Mouse (Mus musculus) hindbrain, embryonic 11.5 days (tissue): ENCODE measurements around the gene Cyth1. TPM values are rescaled to one million over a fixed set of nuclear protein-coding genes. Genes with fewer than 3 reads are reported as not detected.

Experiments
- ATAC-seq: fragments of 200-750 bp; cut with Nextera tagmentation; 2 replicates; pipeline ENCODE4 v1.8.0; 2017; ENCODE audit warnings: mild to moderate bottlenecking, moderate TSS enrichment, moderate library complexity; ENCODE audit not compliant: low FRiP score
- DNase-seq: peaks from one replicate; pipeline ENCODE4 v3.0.0-alpha.2; 2015; ENCODE audit warnings: low spot score
- H3K27ac ChIP-seq: fragments of 300-500 bp; sonication (generic); 2 replicates; pipeline ENCODE4 v1.5.1; 2014; ENCODE audit warnings: mild to moderate bottlenecking, low read depth, low read length
- H3K27me3 ChIP-seq: fragments of 300-500 bp; sonication (generic); 2 replicates; pipeline ENCODE4 v1.6.1; 2014; ENCODE audit warnings: mild to moderate bottlenecking, low read length, moderate library complexity, mixed read lengths; ENCODE audit not compliant: control insufficient read depth, insufficient read depth
- H3K36me3 ChIP-seq: fragments of 300-500 bp; sonication (generic); 2 replicates; pipeline ENCODE4 v1.6.1; 2014; ENCODE audit warnings: mild to moderate bottlenecking, low read length, moderate library complexity, mixed read lengths; ENCODE audit not compliant: control insufficient read depth, insufficient read depth
- H3K4me1 ChIP-seq: fragments of 300-500 bp; sonication (generic); replicated peaks from 2 replicates; pipeline ENCODE4 v1.6.1; 2014; ENCODE audit warnings: low read length, mixed read lengths; ENCODE audit not compliant: control insufficient read depth, insufficient read depth
- H3K4me2 ChIP-seq: fragments of 300-500 bp; sonication (generic); replicated peaks from 2 replicates; pipeline ENCODE4 v1.6.1; 2014; ENCODE audit warnings: mild to moderate bottlenecking, low read depth, low read length
- H3K4me3 ChIP-seq: fragments of 300-500 bp; sonication (generic); 2 replicates; pipeline ENCODE4 v1.5.1; 2014; ENCODE audit warnings: low read depth, low read length
- H3K9ac ChIP-seq: fragments of 300-500 bp; sonication (generic); 2 replicates; pipeline ENCODE4 v1.6.1; 2014; ENCODE audit warnings: low read depth, low read length
- H3K9me3 ChIP-seq: fragments of 300-500 bp; sonication (generic); 2 replicates; pipeline ENCODE4 v1.6.1; 2016; ENCODE audit warnings: low read length; ENCODE audit not compliant: control insufficient read depth
- WGBS: fragments of 180-500 bp; shearing (Covaris S2); extraction: QIAGEN DNeasy Blood & Tissue Kit; methylation state at CpG from one replicate; pipeline ENCODE4 v1.1.7; 2014; 5-methylcytosine and 5-hydroxymethylcytosine counted together
- polyA plus RNA-seq: library from polyadenylated mRNA; unstranded; fragments of >200 nt; fragmentation: Nextera tagmentation; extraction: Ambion mirVana; gene quantifications from 2 replicates; pipeline ENCODE4 v1.2.1, GENCODE M21; 2014

Gene Cyth1
- polyA plus RNA-seq, 1 experiment from 2014 or later, result 16.5 TPM

DNA sequence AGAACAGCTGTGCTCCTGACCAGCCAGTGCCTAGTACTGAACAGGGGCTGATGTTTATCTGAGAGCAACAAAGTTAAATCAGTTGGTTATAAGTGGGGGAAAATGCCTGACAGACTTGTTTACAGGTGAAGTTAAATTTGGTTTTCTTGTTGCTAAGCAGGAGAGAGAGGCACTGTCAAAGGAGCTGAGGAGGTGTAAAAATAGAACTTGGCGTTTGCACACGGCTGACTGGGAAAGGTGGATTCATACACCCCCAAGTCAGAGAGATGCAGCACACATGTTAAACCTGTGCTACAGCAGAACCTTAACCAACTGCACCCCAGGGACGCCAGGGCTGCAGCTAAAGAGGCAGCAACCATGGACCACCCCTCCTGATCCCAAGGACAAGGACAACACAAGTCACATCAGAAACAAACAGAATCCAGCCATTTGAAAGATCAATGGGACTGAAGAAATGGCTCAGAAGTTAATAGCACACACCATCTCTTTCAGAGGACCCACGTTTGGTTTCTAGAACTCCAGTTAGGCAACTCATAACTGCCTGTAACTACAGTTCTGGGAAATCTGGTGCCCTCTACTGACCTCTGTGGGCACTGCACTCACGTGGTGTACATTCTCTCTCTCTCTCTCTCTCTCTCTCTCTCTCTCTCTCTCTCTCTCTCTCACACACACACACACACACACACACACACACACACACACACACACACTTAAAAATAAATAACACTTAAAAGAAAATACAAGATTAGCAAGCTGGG is 96.8 kb downstream of the Cyth1 start:
- no peak overlapping the region for H3K9ac ChIP-seq
- no peaks in the 10 kb centered on the region for H3K36me3 ChIP-seq
- H3K4me1 ChIP-seq, result no peaks in the 10 kb centered on the region
- DNase-seq (no peak), ATAC-seq (no peak)
- WGBS, result 92% methylated on average over 5 of the region's 5 CpGs
- H3K9me3 ChIP-seq, result no peaks in the 10 kb centered on the region
- no peak overlapping the region for H3K4me3 ChIP-seq
- H3K27me3 ChIP-seq, result no peaks in the 10 kb centered on the region
- no peak overlapping the region for H3K27ac ChIP-seq
- H3K4me2 ChIP-seq, result no peak overlapping the region

- H3K4me2 ChIP-seq, result no peak overlapping the region
- DNase-seq (no peak), ATAC-seq (no peak)
- no peaks in the 10 kb centered on the region for H3K4me1 ChIP-seq
- H3K27me3 ChIP-seq, result no peaks in the 10 kb centered on the region
- whole genome bisulfite sequencing, result 85% methylated on average over 9 of the region's 9 CpGs
- no peak overlapping the region for H3K4me3 ChIP-seq
- no peaks in the 10 kb centered on the region for H3K9me3 ChIP-seq
- H3K36me3 ChIP-seq, result no peaks in the 10 kb centered on the region
- H3K9ac ChIP-seq, result no peak overlapping the region
- H3K27ac ChIP-seq, result no peak overlapping the region
These were observed 98.2 kb downstream of the Cyth1 start for GRCm38 (mm10) chr11:118150115-118150701.

DNA sequence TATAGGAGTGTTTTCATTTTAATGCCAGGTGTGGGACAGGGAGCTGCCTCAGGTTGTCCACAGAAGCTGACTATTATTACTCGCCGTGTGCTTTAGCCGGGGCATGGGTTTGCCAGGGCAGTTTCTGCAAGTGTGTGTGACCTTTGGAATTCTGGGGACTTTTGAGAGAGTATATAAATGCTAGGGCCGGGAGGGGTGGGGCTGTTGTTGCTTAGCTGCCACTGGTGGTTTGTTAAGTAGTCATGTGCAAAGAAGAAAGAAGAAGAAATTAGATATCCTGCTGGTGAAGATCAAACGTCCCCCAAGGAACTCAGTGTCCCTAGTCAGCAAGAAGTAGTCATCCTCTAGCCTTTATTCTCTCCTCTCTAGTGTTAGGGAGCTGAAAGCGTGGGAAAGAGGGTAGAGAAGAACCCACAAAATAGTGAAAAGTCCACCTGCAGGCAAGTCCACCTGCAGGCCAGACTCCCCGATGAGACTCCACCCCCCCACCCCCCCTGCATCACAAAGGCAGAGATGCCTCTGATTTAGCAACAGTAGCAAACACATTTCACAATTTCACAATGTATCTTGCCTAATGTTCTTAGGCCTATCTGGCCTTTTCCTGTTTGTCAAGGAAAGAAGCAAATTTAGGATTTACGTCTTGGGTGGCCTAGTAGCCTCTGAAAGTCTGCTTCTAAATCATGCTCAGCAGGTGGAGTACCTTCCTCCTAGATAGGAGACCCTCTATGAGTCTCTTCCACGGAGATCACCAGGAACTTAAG is 100.3 kb downstream of the Cyth1 start:
- DNase-seq (no peak), ATAC-seq (no peak)
- Histone ChIP-seq H3K36me3 (no peaks in the 10 kb centered on the region), H3K27me3 (no peaks in the 10 kb centered on the region), H3K9me3 (no peaks in the 10 kb centered on the region), H3K27ac (no peak overlapping the region), H3K4me3 (no peak overlapping the region), H3K4me2 (no peak overlapping the region), H3K9ac (no peak overlapping the region), H3K4me1 (no peaks in the 10 kb centered on the region)
- WGBS, result 67% methylated on average over 9 of the region's 9 CpGs

GRCm38 (mm10) chr11:118146446-118146845 is 101.9 kb downstream of the Cyth1 start:
- no peak overlapping the region for H3K9ac ChIP-seq
- DNase-seq (no peak), ATAC-seq (no peak)
- no peak overlapping the region for H3K4me3 ChIP-seq
- H3K4me2 ChIP-seq, result no peak overlapping the region
- no peaks in the 10 kb centered on the region for H3K4me1 ChIP-seq
- H3K36me3 ChIP-seq, result no peaks in the 10 kb centered on the region
- no peaks in the 10 kb centered on the region for H3K27me3 ChIP-seq
- H3K9me3 ChIP-seq, result no peaks in the 10 kb centered on the region
- no peak overlapping the region for H3K27ac ChIP-seq
- 95% methylated on average over 10 of the region's 10 CpGs for WGBS

DNA sequence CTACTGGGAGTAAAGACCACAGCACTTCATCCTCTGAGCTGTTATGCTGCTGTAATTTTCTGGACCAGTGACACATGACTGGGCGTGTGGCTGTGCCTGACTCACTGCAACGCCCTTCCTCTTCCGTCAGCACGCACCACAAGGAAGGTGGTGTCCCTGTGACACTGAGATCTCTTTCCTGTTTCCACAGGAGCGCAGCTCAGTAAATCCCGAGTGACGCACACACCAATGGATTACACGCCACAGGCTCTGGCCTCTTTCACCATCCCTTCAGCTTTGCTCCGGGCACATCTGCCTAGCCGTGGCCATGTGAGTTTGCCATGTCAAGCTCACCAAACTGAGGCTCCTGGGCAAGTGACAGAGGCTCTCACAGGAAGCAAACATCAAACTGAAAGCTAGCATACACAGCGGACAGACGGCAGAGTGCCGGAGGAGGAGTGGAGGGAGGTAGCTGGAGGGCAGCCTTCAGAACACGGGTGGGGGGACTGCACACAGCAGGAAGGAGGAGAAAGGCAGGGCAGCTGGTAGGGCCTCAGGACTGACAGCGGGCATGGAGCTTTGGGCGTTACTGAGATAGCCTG is 102.5 kb downstream of the Cyth1 start:
- ATAC-seq (no peak), DNase-seq (no peak)
- H3K9ac ChIP-seq, result no peak overlapping the region
- WGBS, result 83% methylated on average over 16 of the region's 16 CpGs
- H3K27me3 ChIP-seq, result no peaks in the 10 kb centered on the region
- no peaks in the 10 kb centered on the region for H3K36me3 ChIP-seq
- no peaks in the 10 kb centered on the region for H3K9me3 ChIP-seq
- no peak overlapping the region for H3K4me2 ChIP-seq
- H3K27ac ChIP-seq, result no peak overlapping the region
- H3K4me1 ChIP-seq, result no peaks in the 10 kb centered on the region
- no peak overlapping the region for H3K4me3 ChIP-seq

GRCm38 (mm10) chr11:118145092-118145491 is 103.3 kb downstream of the Cyth1 start:
- WGBS, result 94% methylated on average over 4 of the region's 4 CpGs
- no peak for DNase-seq
- Histone ChIP-seq H3K27me3 (no peaks in the 10 kb centered on the region), H3K36me3 (no peaks in the 10 kb centered on the region), H3K4me2 (no peak overlapping the region), H3K9ac (no peak overlapping the region), H3K4me3 (no peak overlapping the region), H3K27ac (no peak overlapping the region), H3K9me3 (no peaks in the 10 kb centered on the region), H3K4me1 (no peaks in the 10 kb centered on the region)
- no peak for ATAC-seq

GRCm38 (mm10) chr11:118143731-118144130 is 104.7 kb downstream of the Cyth1 start:
- WGBS, result 90% methylated on average over 4 of the region's 4 CpGs
- no peak for ATAC-seq

DNA sequence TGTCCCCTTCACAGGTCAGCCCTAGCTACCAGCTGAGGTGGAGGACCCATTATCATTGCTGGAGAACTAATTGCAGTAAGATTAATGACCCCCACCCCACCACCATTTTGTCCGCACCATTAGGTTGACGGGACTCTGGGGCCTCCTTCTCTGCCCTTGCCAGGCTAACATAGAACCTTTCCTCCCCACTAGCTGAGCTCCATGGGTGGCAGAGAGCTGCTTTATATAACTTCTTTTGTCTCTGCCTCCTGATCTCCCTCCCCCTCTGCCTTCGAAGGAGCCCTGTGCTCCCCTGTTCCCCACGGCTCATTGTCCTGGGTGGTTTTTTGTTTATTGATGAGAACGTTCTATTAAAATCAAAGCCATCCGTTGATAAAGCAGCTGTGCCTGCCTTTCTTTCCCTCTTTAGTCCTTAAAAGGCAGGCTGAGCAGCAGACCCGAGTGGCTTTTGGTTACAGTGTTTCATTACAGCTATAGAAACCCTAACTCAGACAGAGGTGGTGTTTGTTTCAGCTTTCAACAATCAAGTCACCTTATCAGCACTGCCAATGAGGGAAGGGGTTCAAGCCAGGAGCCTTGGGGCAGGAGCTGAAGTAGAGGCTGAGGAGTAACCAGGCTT is 105.7 kb downstream of the Cyth1 start:
- peak overlapping the region; percentile 59; the same call in 1 of the 2 replicates for H3K27ac ChIP-seq
- no peaks in the 10 kb centered on the region for H3K9me3 ChIP-seq
- H3K4me2 ChIP-seq, result no peak overlapping the region
- H3K9ac ChIP-seq, result no peak overlapping the region
- 28% methylated on average over 7 of the region's 7 CpGs for WGBS
- no peaks in the 10 kb centered on the region for H3K4me1 ChIP-seq
- H3K27me3 ChIP-seq, result no peaks in the 10 kb centered on the region
- ATAC-seq (peak; percentile 49; the same call in 1 of the 2 replicates), DNase-seq (peak; percentile 49)
- H3K36me3 ChIP-seq, result no peaks in the 10 kb centered on the region
- no peak overlapping the region for H3K4me3 ChIP-seq

More at GRCm38 (mm10) chr11:118143731-118144130, 104.7 kb downstream of the Cyth1 start:
- Histone ChIP-seq H3K4me1 (no peaks in the 10 kb centered on the region), H3K9ac (no peak overlapping the region), H3K27ac (no peak overlapping the region), H3K27me3 (no peaks in the 10 kb centered on the region), H3K9me3 (no peaks in the 10 kb centered on the region), H3K4me2 (no peak overlapping the region), H3K36me3 (no peaks in the 10 kb centered on the region), H3K4me3 (no peak overlapping the region)
- no peak for DNase-seq
